Mouse (Mus musculus): ENCODE results near the gene Mier2. TPM values are rescaled to one million over a fixed set of nuclear protein-coding genes. Genes with fewer than 3 reads are reported as not detected.

Gene Mier2
- polyA plus RNA-seq, 1 experiment = 26.6 TPM

- H3K27me3 ChIP-seq (ENCODE audit: control insufficient read depth, insufficient read depth, insufficient read length) = peaks cover 19% of the 10 kb centered on the region
These were observed 30.7 kb upstream of the Mier2 start for GRCm38 (mm10) chr10:79585723-79586122.

GRCm38 (mm10) chr10:79585136-79585535 lies 30.1 kb upstream of the Mier2 start:
- no peak for TF ChIP-seq REST (IDR thresholded peaks at IDR 0.05; ENCODE audit: insufficient read depth, insufficient read length)
- no peak for TF ChIP-seq TCF12 (IDR thresholded peaks at IDR 0.05; ENCODE audit: insufficient read depth, poor library complexity, severe bottlenecking)
- no peak for TF ChIP-seq E2F4 (IDR thresholded peaks at IDR 0.05; ENCODE audit: insufficient read depth)
- no peak for TF ChIP-seq POLR2AphosphoS2 (IDR thresholded peaks at IDR 0.05; ENCODE audit: insufficient read length, low read depth)
- TF ChIP-seq MAX (IDR thresholded peaks at IDR 0.05; ENCODE audit: low read depth) = no peak
- TF ChIP-seq SRF (IDR thresholded peaks at IDR 0.05; ENCODE audit: control insufficient read depth, insufficient read length, low read depth) = no peak
- no peak for TF ChIP-seq USF1 (IDR thresholded peaks at IDR 0.05; ENCODE audit: low read depth)
- TF ChIP-seq MYOG (IDR thresholded peaks at IDR 0.05; ENCODE audit: control insufficient read depth in 1 of 3, insufficient read depth in 1 of 3, insufficient read length in 2 of 3, low read depth in 2 of 3) = no peak
- no peak for TF ChIP-seq POLR2A (IDR thresholded peaks at IDR 0.05; ENCODE audit: insufficient read length, low read depth)
- TF ChIP-seq MYOD1 (IDR thresholded peaks at IDR 0.05; ENCODE audit: control insufficient read depth in 1 of 3, insufficient read length in 2 of 3, low read depth in 2 of 3) = no peak
- no peak for TF ChIP-seq CEBPB (IDR thresholded peaks at IDR 0.05; ENCODE audit: insufficient read depth, poor library complexity, severe bottlenecking)
- no peak for TF ChIP-seq TCF3 (IDR thresholded peaks at IDR 0.05; ENCODE audit: insufficient read length, low read depth)
- peaks cover 19% of the 10 kb centered on the region for H3K27me3 ChIP-seq (ENCODE audit: control insufficient read depth, insufficient read depth, insufficient read length)
- H3K4me3 ChIP-seq = no peak overlapping the region
- H3K79me2 ChIP-seq (ENCODE audit: control insufficient read depth, insufficient read depth) = no peaks in the 10 kb centered on the region
- no peak overlapping the region for H3K4me2 ChIP-seq (ENCODE audit: low read depth)
- no peak overlapping the region for H3ac ChIP-seq (ENCODE audit: control insufficient read depth, insufficient read length)
- H3K36me3 ChIP-seq (ENCODE audit: control insufficient read depth, insufficient read depth) = no peaks in the 10 kb centered on the region

More at GRCm38 (mm10) chr10:79585723-79586122, 30.7 kb upstream of the Mier2 start:
- Histone ChIP-seq H3K4me2 (ENCODE audit: low read depth) (no peak overlapping the region), H3K79me2 (ENCODE audit: control insufficient read depth, insufficient read depth) (no peaks in the 10 kb centered on the region), H3K4me3 (no peak overlapping the region), H3ac (ENCODE audit: control insufficient read depth, insufficient read length) (no peak overlapping the region), H3K36me3 (ENCODE audit: control insufficient read depth, insufficient read depth) (no peaks in the 10 kb centered on the region)
- TF ChIP-seq TCF12 (IDR thresholded peaks at IDR 0.05; ENCODE audit: insufficient read depth, poor library complexity, severe bottlenecking) = no peak
- TF ChIP-seq POLR2A (IDR thresholded peaks at IDR 0.05; ENCODE audit: insufficient read length, low read depth) = no peak
- no peak for TF ChIP-seq CEBPB (IDR thresholded peaks at IDR 0.05; ENCODE audit: insufficient read depth, poor library complexity, severe bottlenecking)
- TF ChIP-seq MYOD1 (IDR thresholded peaks at IDR 0.05; ENCODE audit: control insufficient read depth in 1 of 3, insufficient read length in 2 of 3, low read depth in 2 of 3) = no peak

GRCm38 (mm10) chr10:79584426-79584825 lies 29.4 kb upstream of the Mier2 start:
- Histone ChIP-seq H3ac (ENCODE audit: control insufficient read depth, insufficient read length) (no peak overlapping the region), H3K4me2 (ENCODE audit: low read depth) (no peak overlapping the region), H3K4me3 (no peak overlapping the region), H3K79me2 (ENCODE audit: control insufficient read depth, insufficient read depth) (no peaks in the 10 kb centered on the region), H3K27me3 (ENCODE audit: control insufficient read depth, insufficient read depth, insufficient read length) (peaks cover 19% of the 10 kb centered on the region), H3K36me3 (ENCODE audit: control insufficient read depth, insufficient read depth) (no peaks in the 10 kb centered on the region)
- TF ChIP-seq MYOG (IDR thresholded peaks at IDR 0.05; ENCODE audit: control insufficient read depth in 1 of 3, insufficient read depth in 1 of 3, insufficient read length in 2 of 3, low read depth in 2 of 3) (no peak), USF1 (IDR thresholded peaks at IDR 0.05; ENCODE audit: low read depth) (no peak), TCF3 (IDR thresholded peaks at IDR 0.05; ENCODE audit: insufficient read length, low read depth) (no peak), TCF12 (IDR thresholded peaks at IDR 0.05; ENCODE audit: insufficient read depth, poor library complexity, severe bottlenecking) (no peak), MYOD1 (IDR thresholded peaks at IDR 0.05; ENCODE audit: control insufficient read depth in 1 of 3, insufficient read length in 2 of 3, low read depth in 2 of 3) (no peak), MAX (IDR thresholded peaks at IDR 0.05; ENCODE audit: low read depth) (no peak), SRF (IDR thresholded peaks at IDR 0.05; ENCODE audit: control insufficient read depth, insufficient read length, low read depth) (no peak)

GRCm38 (mm10) chr10:79584021-79584420 lies 29.0 kb upstream of the Mier2 start:
- Histone ChIP-seq H3ac (ENCODE audit: control insufficient read depth, insufficient read length) (no peak overlapping the region), H3K27me3 (ENCODE audit: control insufficient read depth, insufficient read depth, insufficient read length) (peaks cover 23% of the 10 kb centered on the region), H3K4me2 (ENCODE audit: low read depth) (no peak overlapping the region), H3K36me3 (ENCODE audit: control insufficient read depth, insufficient read depth) (no peaks in the 10 kb centered on the region), H3K79me2 (ENCODE audit: control insufficient read depth, insufficient read depth) (no peaks in the 10 kb centered on the region), H3K4me3 (no peak overlapping the region)
- no peak for TF ChIP-seq MYOD1 (IDR thresholded peaks at IDR 0.05; ENCODE audit: control insufficient read depth in 1 of 3, insufficient read length in 2 of 3, low read depth in 2 of 3)
- no peak for TF ChIP-seq SRF (IDR thresholded peaks at IDR 0.05; ENCODE audit: control insufficient read depth, insufficient read length, low read depth)
- TF ChIP-seq MYOG (IDR thresholded peaks at IDR 0.05; ENCODE audit: control insufficient read depth in 1 of 3, insufficient read depth in 1 of 3, insufficient read length in 2 of 3, low read depth in 2 of 3) = no peak
- TF ChIP-seq CEBPB (IDR thresholded peaks at IDR 0.05; ENCODE audit: insufficient read depth, poor library complexity, severe bottlenecking) = no peak
- TF ChIP-seq POLR2AphosphoS2 (IDR thresholded peaks at IDR 0.05; ENCODE audit: insufficient read length, low read depth) = no peak
- no peak for TF ChIP-seq REST (IDR thresholded peaks at IDR 0.05; ENCODE audit: insufficient read depth, insufficient read length)
- no peak for TF ChIP-seq USF1 (IDR thresholded peaks at IDR 0.05; ENCODE audit: low read depth)

- H3K4me3 ChIP-seq = no peak overlapping the region
- no peak overlapping the region for H3K4me2 ChIP-seq (ENCODE audit: low read depth)
- H3ac ChIP-seq (ENCODE audit: control insufficient read depth, insufficient read length) = no peak overlapping the region
These were observed 26.5 kb upstream of the Mier2 start for GRCm38 (mm10) chr10:79581501-79581900.

More at GRCm38 (mm10) chr10:79581501-79581900, 26.5 kb upstream of the Mier2 start:
- H3K79me2 ChIP-seq (ENCODE audit: control insufficient read depth, insufficient read depth) = no peaks in the 10 kb centered on the region
- H3K36me3 ChIP-seq (ENCODE audit: control insufficient read depth, insufficient read depth) = no peaks in the 10 kb centered on the region
- TF ChIP-seq MYOG (IDR thresholded peaks at IDR 0.05; ENCODE audit: control insufficient read depth in 1 of 3, insufficient read depth in 1 of 3, insufficient read length in 2 of 3, low read depth in 2 of 3) (no peak), USF1 (IDR thresholded peaks at IDR 0.05; ENCODE audit: low read depth) (no peak), POLR2AphosphoS2 (IDR thresholded peaks at IDR 0.05; ENCODE audit: insufficient read length, low read depth) (no peak), TCF3 (IDR thresholded peaks at IDR 0.05; ENCODE audit: insufficient read length, low read depth) (no peak), MYOD1 (IDR thresholded peaks at IDR 0.05; ENCODE audit: control insufficient read depth in 1 of 3, insufficient read length in 2 of 3, low read depth in 2 of 3) (no peak), REST (IDR thresholded peaks at IDR 0.05; ENCODE audit: insufficient read depth, insufficient read length) (no peak), CEBPB (IDR thresholded peaks at IDR 0.05; ENCODE audit: insufficient read depth, poor library complexity, severe bottlenecking) (no peak), MAX (IDR thresholded peaks at IDR 0.05; ENCODE audit: low read depth) (no peak), E2F4 (IDR thresholded peaks at IDR 0.05; ENCODE audit: insufficient read depth) (no peak), POLR2A (IDR thresholded peaks at IDR 0.05; ENCODE audit: insufficient read length, low read depth) (no peak)
- H3K27me3 ChIP-seq (ENCODE audit: control insufficient read depth, insufficient read depth, insufficient read length) = peaks cover 30% of the 10 kb centered on the region
